Mouse (Mus musculus): ENCODE data around the gene Six2. TPM values are rescaled to one million over a fixed set of nuclear protein-coding genes. Genes with fewer than 3 reads are reported as not detected.

Gene Six2
- total and polyA plus RNA-seq, 3 experiments = 0.04 to 0.40 TPM; not detected in 1

DNA sequence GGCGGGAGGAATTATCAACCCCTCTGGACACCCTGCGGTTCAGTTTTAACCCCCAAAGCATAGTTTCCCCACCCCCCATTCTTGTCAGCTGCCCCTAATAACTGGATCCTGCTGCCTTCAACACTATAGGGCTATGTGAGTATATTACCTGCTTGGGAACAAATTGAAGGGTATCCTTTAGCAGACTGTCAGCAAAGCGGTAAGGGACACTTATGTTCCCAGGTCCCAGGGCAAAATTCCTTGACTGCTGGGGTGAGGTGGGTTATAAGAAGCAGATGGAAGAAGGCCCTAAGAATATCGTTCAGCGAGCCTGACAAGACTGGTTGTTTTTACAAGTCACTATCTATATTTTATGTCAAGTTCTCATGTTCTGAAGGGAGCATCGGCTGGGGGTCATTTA lies 6.3 kb downstream of the Six2 start:
- dilution Hi-C loops (cut with MboI; ENCODE audit: extremely low pct_ligation_motif_present, extremely low pct_unique_long_range_greater_than_20kb, low sequenced_read_pairs) = no loop called here
- in situ Hi-C loops (cut with MboI; ENCODE audit: low pct_ligation_motif_present, low pct_unique_long_range_greater_than_20kb, low sequenced_read_pairs) = no loop called here
- no peak for TF ChIP-seq RAD21 (IDR thresholded peaks at IDR 0.05; ENCODE audit: low read depth, low read length)
- no peak for TF ChIP-seq MAZ (IDR thresholded peaks at IDR 0.05; ENCODE audit: low read depth, low read length)
- TF ChIP-seq ZNF384 (IDR thresholded peaks at IDR 0.05; ENCODE audit: low read depth, low read length) = no peak
- no peak for TF ChIP-seq GABPA (IDR thresholded peaks at IDR 0.05; ENCODE audit: insufficient replicate concordance, low read depth, low read length)
- TF ChIP-seq EP300 (IDR thresholded peaks at IDR 0.05; ENCODE audit: low read length) = no peak
- Histone ChIP-seq H3K4me1 (ENCODE audit: control insufficient read depth in 1 of 2, insufficient read depth in 2 of 2) (peaks cover 4 to 8% of the 10 kb centered on the region in 2 experiments), H3K27ac (ENCODE audit: insufficient read depth, low read depth) (no peak overlapping the region), H3K36me3 (replicated peaks in 1 of 2; ENCODE audit: control insufficient read depth in 1 of 2, insufficient read depth in 1 of 2, low read length in 1 of 2) (peaks cover 0 to 10% of the 10 kb centered on the region in 2 experiments), H3K27me3 (replicated peaks) (no peaks in the 10 kb centered on the region), H3K9me3 (replicated peaks; ENCODE audit: low read length) (peaks cover 18% of the 10 kb centered on the region), H3K4me2 (ENCODE audit: insufficient read depth, low read depth, poor library complexity, severe bottlenecking) (no peak overlapping the region), H3K9ac (ENCODE audit: insufficient read depth, low read depth) (no peak overlapping the region), H3K79me2 (replicated peaks; ENCODE audit: control insufficient read depth, extremely low read depth, insufficient read depth, poor library complexity, severe bottlenecking) (no peaks in the 10 kb centered on the region), H3K4me3 (replicated peaks in 1 of 3; ENCODE audit: low read depth in 2 of 3, low read length in 2 of 3, poor library complexity in 1 of 3) (no peak overlapping the region)
- no peak for DNase-seq (ENCODE audit: extremely low read depth)

DNA sequence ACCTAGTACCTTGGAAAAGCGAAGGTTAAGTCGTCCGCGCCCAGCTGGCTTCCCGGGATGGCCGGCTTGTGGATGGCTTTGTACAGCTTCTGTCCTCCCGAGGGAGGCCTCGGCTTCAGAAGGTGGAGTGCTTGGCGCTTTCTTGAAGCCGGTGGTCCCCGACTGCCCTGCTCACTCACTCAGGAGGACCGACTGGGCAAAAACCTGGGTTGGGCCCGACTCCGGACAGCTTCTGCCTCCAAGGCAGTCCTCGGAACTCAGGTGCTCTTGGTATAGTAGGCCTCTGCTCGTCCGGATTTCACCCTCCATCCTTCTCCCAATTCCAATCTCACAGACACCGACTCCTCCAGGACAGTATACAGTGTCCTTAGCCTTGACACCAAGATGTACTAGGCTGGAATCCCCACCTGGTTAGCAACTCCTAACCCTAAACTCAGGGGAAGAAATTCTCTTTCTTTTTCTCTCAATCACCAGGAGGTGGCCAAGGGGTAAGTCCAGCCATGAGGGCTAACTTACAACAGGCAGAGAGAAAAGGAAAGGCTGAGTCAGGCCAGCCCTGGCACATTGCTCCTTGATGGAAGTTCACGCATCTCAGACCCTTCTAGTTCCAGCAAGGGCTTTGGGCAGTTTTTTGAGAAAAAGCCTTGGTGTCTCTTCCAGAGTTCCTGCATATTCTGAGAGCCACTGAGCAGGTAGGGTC lies 7.1 kb downstream of the Six2 start:
- Histone ChIP-seq H3K9me3 (replicated peaks; ENCODE audit: low read length) (peaks cover 11% of the 10 kb centered on the region), H3K27ac (ENCODE audit: insufficient read depth, low read depth) (no peak overlapping the region), H3K36me3 (replicated peaks in 1 of 2; ENCODE audit: control insufficient read depth in 1 of 2, insufficient read depth in 1 of 2, low read length in 1 of 2) (peaks cover 0 to 10% of the 10 kb centered on the region in 2 experiments), H3K4me3 (replicated peaks in 1 of 3; ENCODE audit: low read depth in 2 of 3, low read length in 2 of 3, poor library complexity in 1 of 3) (no peak overlapping the region), H3K9ac (ENCODE audit: insufficient read depth, low read depth) (no peak overlapping the region), H3K27me3 (replicated peaks) (no peaks in the 10 kb centered on the region), H3K4me2 (ENCODE audit: insufficient read depth, low read depth, poor library complexity, severe bottlenecking) (no peak overlapping the region), H3K79me2 (replicated peaks; ENCODE audit: control insufficient read depth, extremely low read depth, insufficient read depth, poor library complexity, severe bottlenecking) (no peaks in the 10 kb centered on the region), H3K4me1 (ENCODE audit: control insufficient read depth in 1 of 2, insufficient read depth in 2 of 2) (peaks cover 4 to 8% of the 10 kb centered on the region in 2 experiments)
- TF ChIP-seq CHD1 (IDR thresholded peaks at IDR 0.05; ENCODE audit: low read depth, low read length) (no peak), BHLHE40 (IDR thresholded peaks at IDR 0.05; ENCODE audit: low read depth, low read length) (no peak), MAX (IDR thresholded peaks at IDR 0.05; ENCODE audit: low read length) (no peak)
- dilution Hi-C loops (cut with MboI; ENCODE audit: extremely low pct_ligation_motif_present, extremely low pct_unique_long_range_greater_than_20kb, low sequenced_read_pairs) (no loop called here), in situ Hi-C loops (cut with MboI; ENCODE audit: low pct_ligation_motif_present, low pct_unique_long_range_greater_than_20kb, low sequenced_read_pairs) (no loop called here)
- no peak for DNase-seq (ENCODE audit: extremely low read depth)

GRCm38 (mm10) chr17:85680116-85680850 lies 7.8 kb downstream of the Six2 start:
- DNase-seq (ENCODE audit: extremely low read depth) = no peak
- Histone ChIP-seq H3K4me2 (ENCODE audit: insufficient read depth, low read depth, poor library complexity, severe bottlenecking) (no peak overlapping the region), H3K79me2 (replicated peaks; ENCODE audit: control insufficient read depth, extremely low read depth, insufficient read depth, poor library complexity, severe bottlenecking) (no peaks in the 10 kb centered on the region), H3K36me3 (replicated peaks in 1 of 2; ENCODE audit: control insufficient read depth in 1 of 2, insufficient read depth in 1 of 2, low read length in 1 of 2) (peaks cover 0 to 5% of the 10 kb centered on the region in 2 experiments), H3K4me3 (replicated peaks in 1 of 3; ENCODE audit: low read depth in 2 of 3, low read length in 2 of 3, poor library complexity in 1 of 3) (no peak overlapping the region), H3K9me3 (replicated peaks; ENCODE audit: low read length) (peaks cover 4% of the 10 kb centered on the region), H3K9ac (ENCODE audit: insufficient read depth, low read depth) (no peak overlapping the region), H3K27me3 (replicated peaks) (no peaks in the 10 kb centered on the region), H3K27ac (ENCODE audit: insufficient read depth, low read depth) (no peak overlapping the region), H3K4me1 (ENCODE audit: control insufficient read depth in 1 of 2, insufficient read depth in 2 of 2) (peaks cover 4 to 8% of the 10 kb centered on the region in 2 experiments)
- in situ Hi-C loops (cut with MboI; ENCODE audit: low pct_ligation_motif_present, low pct_unique_long_range_greater_than_20kb, low sequenced_read_pairs) (no loop called here), dilution Hi-C loops (cut with MboI; ENCODE audit: extremely low pct_ligation_motif_present, extremely low pct_unique_long_range_greater_than_20kb, low sequenced_read_pairs) (no loop called here)
- no peak for TF ChIP-seq NELFE (IDR thresholded peaks at IDR 0.05; ENCODE audit: low read depth, low read length)
- TF ChIP-seq E2F4 (IDR thresholded peaks at IDR 0.05; ENCODE audit: insufficient replicate concordance, low read depth, low read length) = no peak
- no peak for TF ChIP-seq CHD1 (IDR thresholded peaks at IDR 0.05; ENCODE audit: low read depth, low read length)
- no peak for TF ChIP-seq ZC3H11A (IDR thresholded peaks at IDR 0.05; ENCODE audit: low read depth, low read length)
